Mouse (Mus musculus) lung, adult 2 months (tissue): ENCODE measurements around the gene Klc1. TPM values are rescaled to one million over a fixed set of nuclear protein-coding genes. Genes with fewer than 3 reads are reported as not detected.

Experiments
- DNase-seq: peaks from one replicate; pipeline ENCODE4 v3.0.0; 2022
- H3K4me1 ChIP-seq: fragments of 200-500 bp; 2 replicates; pipeline ENCODE4 v1.6.1; 2011; ENCODE audit warnings: low read length; ENCODE audit not compliant: control insufficient read depth, insufficient read depth
- H3K4me3 ChIP-seq: fragments of 200-500 bp; replicated peaks from 2 replicates; pipeline ENCODE3; 2011; ENCODE audit warnings: low read depth, mild to moderate bottlenecking, control low read depth, low read length; ENCODE audit errors: extremely low read depth
- CTCF ChIP-seq: fragments of 200-500 bp; IDR thresholded peaks from 2 replicates; pipeline ENCODE4 v1.5.1; 2011; ENCODE audit warnings: mild to moderate bottlenecking, low read length, control low read depth; ENCODE audit not compliant: insufficient read depth
- POLR2A ChIP-seq: fragments of 200-500 bp; IDR thresholded peaks from 2 replicates; pipeline ENCODE4 v1.6.1; 2011; ENCODE audit warnings: low read depth, mild to moderate bottlenecking, control low read depth, low read length, borderline replicate concordance; ENCODE audit errors: extremely low read depth
- WGBS: fragments of 180-500 bp; shearing (Covaris S2); methylation state at CpG from one replicate; pipeline ENCODE4 v1.1.7; 2018; 5-methylcytosine and 5-hydroxymethylcytosine counted together
- polyA plus RNA-seq: library from polyadenylated mRNA; depleted of rRNA; stranded (reverse); fragments of >200 nt; gene quantifications from 2 replicates; pipeline ENCODE4 v1.2.3, GENCODE M21; 2012; rRNA removed

Gene Klc1
- polyA plus RNA-seq, 1 experiment: 113 TPM

DNA sequence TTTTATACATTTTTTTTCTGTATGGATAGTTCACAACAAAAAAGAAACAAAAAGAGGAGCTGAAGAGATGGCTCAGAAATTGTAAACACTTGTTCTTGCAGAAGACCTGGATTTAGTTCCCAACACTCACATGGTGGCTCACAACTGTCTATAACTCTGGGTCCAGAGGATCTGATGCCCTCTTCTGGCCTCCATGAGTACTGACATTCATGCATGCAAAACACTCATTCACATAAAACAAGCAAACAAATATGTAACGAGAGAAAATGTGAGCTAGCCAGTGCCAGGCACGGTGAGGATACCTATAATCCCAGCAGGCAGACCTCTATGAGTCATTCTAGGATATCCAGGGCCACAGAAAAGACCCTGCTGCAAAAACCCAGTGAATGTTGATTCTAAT is 92.6 kb downstream of the Klc1 start:
- peaks cover 8% of the 10 kb centered on the region for H3K4me1 ChIP-seq
- H3K4me3 ChIP-seq: no peak overlapping the region
- no peak for DNase-seq
- TF ChIP-seq CTCF (no peak), POLR2A (no peak)
- 58% methylated on average over 2 of the region's 2 CpGs for WGBS

DNA sequence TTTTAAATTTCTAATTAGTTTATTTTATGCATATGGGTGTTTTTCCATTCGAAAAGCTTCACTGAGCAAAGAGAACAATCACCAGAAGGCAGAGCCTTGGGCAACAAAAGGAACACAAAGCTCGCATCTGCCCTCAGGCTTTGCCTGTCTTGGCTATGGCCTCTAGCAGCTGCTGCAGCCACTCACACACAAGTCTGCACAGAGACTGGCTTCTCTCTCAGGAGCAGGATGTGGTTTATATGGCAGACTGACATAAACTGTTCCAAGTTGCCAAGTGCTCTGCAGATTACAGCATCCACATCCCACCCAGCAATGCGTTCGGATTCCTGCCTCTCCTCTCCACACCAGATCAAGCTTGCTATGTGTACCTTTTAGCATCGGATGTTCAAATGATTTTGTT is 93.1 kb downstream of the Klc1 start:
- 68% methylated on average over 5 of the region's 5 CpGs for WGBS
- DNase-seq: no peak
- Histone ChIP-seq H3K4me1 (peaks cover 8% of the 10 kb centered on the region), H3K4me3 (no peak overlapping the region)
- TF ChIP-seq CTCF (no peak), POLR2A (no peak)

DNA sequence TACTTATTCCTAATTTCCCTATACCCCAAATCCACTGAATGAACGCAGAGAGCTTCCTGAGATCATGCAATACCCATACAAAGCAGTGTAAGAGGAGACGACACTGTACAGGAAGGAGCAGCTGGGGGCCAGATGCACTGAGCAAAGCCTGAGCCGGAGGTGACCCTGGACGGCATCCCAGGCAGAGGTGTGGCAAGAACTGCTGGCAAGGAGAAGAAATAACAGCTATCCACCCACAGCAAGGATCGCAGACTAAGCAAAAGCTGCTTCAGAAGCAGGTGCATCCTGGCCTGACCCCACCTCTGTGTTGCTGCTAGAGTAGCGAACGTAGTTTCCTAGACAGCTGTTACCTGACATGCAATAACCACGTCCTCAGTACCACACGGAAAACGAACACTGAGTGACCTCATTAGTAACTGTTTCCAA is 94.4 kb downstream of the Klc1 start:
- no peak overlapping the region for H3K4me3 ChIP-seq
- 27% methylated on average over 10 of the region's 10 CpGs for WGBS
- H3K4me1 ChIP-seq: peaks cover 8% of the 10 kb centered on the region
- DNase-seq: no peak
- TF ChIP-seq POLR2A (no peak), CTCF (no peak)

DNA sequence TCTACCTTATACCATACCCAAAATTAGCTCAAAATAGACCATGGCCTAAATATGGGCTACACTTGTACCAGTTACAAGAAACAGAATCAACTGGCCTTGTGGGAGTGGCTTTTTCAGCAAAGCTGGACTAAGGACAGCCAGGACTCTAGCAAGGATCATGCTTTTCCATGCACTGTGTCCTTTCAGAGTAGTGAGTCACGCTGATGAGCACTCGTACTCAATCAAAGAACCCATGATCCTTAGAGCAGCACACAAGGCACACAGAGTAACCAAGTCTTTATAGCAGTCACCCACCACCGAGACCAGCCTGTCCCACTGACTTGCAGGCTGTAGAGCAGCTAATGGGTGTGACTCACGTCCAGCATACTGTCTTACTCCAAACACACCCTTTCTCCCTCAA is 94.9 kb downstream of the Klc1 start:
- no peak for TF ChIP-seq POLR2A
- TF ChIP-seq CTCF: no peak
- DNase-seq: no peak
- Histone ChIP-seq H3K4me1 (peaks cover 6% of the 10 kb centered on the region), H3K4me3 (no peak overlapping the region)
- 62% methylated on average over 4 of the region's 4 CpGs for WGBS

DNA sequence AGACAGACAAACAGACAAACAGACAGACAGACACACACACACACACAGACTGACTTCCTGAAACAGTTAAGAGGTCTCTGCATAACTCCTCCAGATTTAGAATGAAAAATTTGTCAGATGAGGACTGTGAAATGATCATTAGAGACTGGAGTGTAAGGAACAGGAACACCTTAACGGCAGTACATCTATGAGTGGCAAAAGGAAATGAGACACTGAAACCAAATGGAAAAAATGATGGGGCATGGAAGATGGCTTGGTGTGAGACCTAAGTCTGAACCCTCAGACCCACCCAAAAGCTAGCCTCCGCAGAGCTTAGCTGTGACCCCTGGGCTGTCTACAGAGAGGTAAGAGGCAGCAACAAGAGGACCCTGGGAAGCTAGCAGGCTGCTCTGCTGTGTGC is 96.8 kb downstream of the Klc1 start:
- no peak for DNase-seq
- no peak overlapping the region for H3K4me3 ChIP-seq
- no peak for TF ChIP-seq CTCF
- no peak for TF ChIP-seq POLR2A
- peaks cover 6% of the 10 kb centered on the region for H3K4me1 ChIP-seq
- 87% methylated on average over 2 of the region's 2 CpGs for WGBS

Other genes starting within 250 kb of the Klc1 start
- 48.5 and 68.3 TPM in 2 replicates for gene Eif5, start 220.8 kb upstream of the Klc1 start, polyA plus RNA-seq
- 26.4 and 27.7 TPM in 2 replicates for gene Mark3, start 184.3 kb upstream of the Klc1 start, polyA plus RNA-seq
- 261 and 274 TPM in 2 replicates for gene Ckb, start 86.5 kb upstream of the Klc1 start, polyA plus RNA-seq
- 21.6 and 24.3 TPM in 2 replicates for gene Trmt61a, start 80.7 kb upstream of the Klc1 start, polyA plus RNA-seq
- 21.4 and 21.9 TPM in 2 replicates for gene Bag5, start 45.6 kb upstream of the Klc1 start, polyA plus RNA-seq
- 22.5 and 30.9 TPM in 2 replicates for gene Apopt1, start 45.6 kb upstream of the Klc1 start, polyA plus RNA-seq
- 3.2 and 3.6 TPM in 2 replicates for gene Xrcc3, start 55.0 kb downstream of the Klc1 start, polyA plus RNA-seq
- 79.8 and 83.4 TPM in 2 replicates for gene Zfyve21, start 55.3 kb downstream of the Klc1 start, polyA plus RNA-seq
- gene Ppp1r13b, start 149.3 kb downstream of the Klc1 start, polyA plus RNA-seq: 32.0 and 34.1 TPM in 2 replicates
- gene Atp5mpl, start 208.1 kb downstream of the Klc1 start, polyA plus RNA-seq: 10.4 and 20.5 TPM in 2 replicates
- 0.05 and 0.09 TPM in 2 replicates for gene Tdrd9, start 212.7 kb downstream of the Klc1 start, polyA plus RNA-seq
- not detected in 2 replicates for gene Rd3l, start 222.5 kb downstream of the Klc1 start, polyA plus RNA-seq